16 mouse cellular contexts compared by ENCODE assay signal in the genomic region with DNA sequence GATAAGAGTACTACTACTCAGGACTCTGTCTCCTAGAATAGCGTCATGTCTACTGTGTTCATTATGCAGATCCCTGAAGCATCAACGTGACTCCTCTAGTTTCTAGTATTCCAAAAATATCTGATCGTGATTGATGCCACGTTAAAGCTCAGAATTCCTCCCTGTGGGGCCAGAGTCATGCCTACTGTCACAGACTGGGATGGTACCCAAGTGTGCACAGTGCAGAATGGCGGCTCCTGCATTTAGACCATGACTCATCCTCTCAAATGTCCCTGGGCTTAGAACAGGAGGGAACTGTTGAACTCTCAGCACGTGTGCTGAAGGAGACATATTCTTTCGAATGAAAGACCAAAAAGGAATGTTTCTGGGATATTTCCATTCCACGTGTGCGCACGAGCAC.
DNase-seq lines count a peak whose midpoint lies in the region; ATAC-seq and TF ChIP-seq lines count a peak whose summit lies in the region.
"Had no signal": no experiment of that assay in that cellular context is flagged by ENCODE, and none has a peak within 500 bp of the region (broad histone marks: within the 10 kb centered on the region; RNA-seq: fewer than 3 reads in every experiment).

No protein-coding gene starts in this region.

- no peak overlapping the region for H3K9ac ChIP-seq in heart, postnatal 0 days (replicated peaks; ENCODE audit: low read depth, low read length)
- H3K9ac ChIP-seq in heart, embryonic 11.5 days (ENCODE audit: low read depth, low read length) = no peak overlapping the region
- H3K9ac ChIP-seq: liver, embryonic 13.5 days; neural tube, embryonic 13.5 days had no signal

- no peak overlapping the region for H3K4me3 ChIP-seq in heart, postnatal 0 days (ENCODE audit: low read depth, low read length)
- H3K4me3 ChIP-seq in heart, embryonic 11.5 days (ENCODE audit: low read depth, low read length) = no peak overlapping the region
- H3K4me3 ChIP-seq in lung, adult 2 months (replicated peaks; ENCODE audit: extremely low read depth, low read depth, low read length) = no peak overlapping the region
- H3K4me3 ChIP-seq: liver, embryonic 13.5 days; neural tube, embryonic 13.5 days had no signal

- no peak overlapping the region for H3K27ac ChIP-seq in heart, postnatal 0 days (ENCODE audit: low read depth)
- no peak overlapping the region for H3K27ac ChIP-seq in heart, embryonic 11.5 days (ENCODE audit: low read depth, low read length)
- H3K27ac ChIP-seq: hindbrain, postnatal 0 days; liver, embryonic 13.5 days; neural tube, embryonic 13.5 days had no signal

- no peak for TF ChIP-seq CTCF in heart, postnatal 0 days (IDR thresholded peaks at IDR 0.05; ENCODE audit: low read depth)
- no peak for TF ChIP-seq CTCF in lung, adult 2 months (IDR thresholded peaks at IDR 0.05; ENCODE audit: insufficient read depth, low read length)

- no peaks in the 10 kb centered on the region for H3K4me1 ChIP-seq in heart, postnatal 0 days (ENCODE audit: control insufficient read depth, insufficient read depth)
- no peaks in the 10 kb centered on the region for H3K4me1 ChIP-seq in heart, embryonic 11.5 days (ENCODE audit: control insufficient read depth, insufficient read depth, low read length)
- no peaks in the 10 kb centered on the region for H3K4me1 ChIP-seq in lung, adult 2 months (ENCODE audit: control insufficient read depth, insufficient read depth, low read length)
- H3K4me1 ChIP-seq: liver, embryonic 13.5 days; neural tube, embryonic 13.5 days had no signal

- no peak overlapping the region for H3K4me2 ChIP-seq in heart, postnatal 0 days (ENCODE audit: low read depth, low read length)
- no peak overlapping the region for H3K4me2 ChIP-seq in heart, embryonic 11.5 days
- H3K4me2 ChIP-seq: liver, embryonic 13.5 days; neural tube, embryonic 13.5 days had no signal

- no peak for TF ChIP-seq EP300 in heart, postnatal 0 days (IDR thresholded peaks at IDR 0.05; ENCODE audit: low read depth)

- TF ChIP-seq POLR2A in lung, adult 2 months (IDR thresholded peaks at IDR 0.05; ENCODE audit: borderline replicate concordance, extremely low read depth, low read depth, low read length) = no peak

- no peaks in the 10 kb centered on the region for H3K9me3 ChIP-seq in heart, postnatal 0 days (replicated peaks; ENCODE audit: control insufficient read depth, low read length)
- no peaks in the 10 kb centered on the region for H3K9me3 ChIP-seq in heart, embryonic 11.5 days (replicated peaks; ENCODE audit: control insufficient read depth, low read length)
- H3K9me3 ChIP-seq: liver, embryonic 13.5 days; neural tube, embryonic 13.5 days had no signal

- ATAC-seq in heart, postnatal 0 days (ENCODE audit: insufficient read depth, low read depth) = no peak
- no peak for ATAC-seq in heart, embryonic 11.5 days (replicated peaks; ENCODE audit: insufficient number of reproducible peaks, low FRiP score, low TSS enrichment)
- ATAC-seq: activated CD4-positive, CD25-positive, alpha-beta regulatory T cell, adult 4 months; hindbrain, postnatal 0 days; lung, postnatal 0 days had no signal

- no peaks in the 10 kb centered on the region for H3K27me3 ChIP-seq in heart, postnatal 0 days (ENCODE audit: control insufficient read depth, insufficient read depth, low read length)
- H3K27me3 ChIP-seq in heart, embryonic 11.5 days (ENCODE audit: control insufficient read depth, insufficient read depth, low read length) = no peaks in the 10 kb centered on the region
- H3K27me3 ChIP-seq: CH12.LX; liver, embryonic 13.5 days; neural tube, embryonic 13.5 days had no signal

- peak; percentile 8 for DNase-seq in heart, postnatal 0 days (ENCODE audit: low spot score)
- peak; percentile 37 to 50 for DNase-seq in right cerebral cortex, adult 2 months (ENCODE audit: low spot score in 2 of 2)
- no peak for DNase-seq in right cerebral cortex, postnatal 25 days
- peak; percentile 21 to 35 for DNase-seq in frontal cortex, postnatal 14 days (ENCODE audit: low spot score in 2 of 2)
- DNase-seq in skeletal muscle tissue, adult 2 months (ENCODE audit: low read depth, low spot score) = peak; percentile 11
- DNase-seq in adrenal gland, adult 18-20 months (ENCODE audit: low spot score in 2 of 2) = no peak
- DNase-seq in lung, adult 2 months = no peak
- DNase-seq: kidney, adult 9 months; kidney, postnatal 4 days; liver, embryonic 13.5 days had no signal

- WGBS in heart, postnatal 0 days = 60% methylated on average over 10 of the region's 10 CpGs
- 68% methylated on average over 10 of the region's 10 CpGs for WGBS in heart, embryonic 11.5 days (ENCODE audit: insufficient replicate concordance)
- WGBS in lung, adult 2 months = 77% methylated on average over 10 of the region's 10 CpGs

- H3K36me3 ChIP-seq in heart, postnatal 0 days (replicated peaks; ENCODE audit: control insufficient read depth, insufficient read depth, low read length) = no peaks in the 10 kb centered on the region
- H3K36me3 ChIP-seq in heart, embryonic 11.5 days (ENCODE audit: control insufficient read depth, insufficient read depth, low read length) = no peaks in the 10 kb centered on the region
- H3K36me3 ChIP-seq: liver, embryonic 13.5 days; neural tube, embryonic 13.5 days had no signal

Comparison
In these comparisons a context has a peak if more than half of its experiments do, and no peak if none do; other contexts are left out.
1. DNase-seq: peak in heart, postnatal 0 days (single experiment), right cerebral cortex, adult 2 months (2 of 2), frontal cortex, postnatal 14 days (2 of 2) and skeletal muscle tissue, adult 2 months (single experiment); none in right cerebral cortex, postnatal 25 days (single experiment), adrenal gland, adult 18-20 months (0 of 2) and lung, adult 2 months (single experiment).